Mouse (Mus musculus) hindlimb bud, embryonic 11.5 days (tissue): ENCODE measurements around the gene Dcaf12.

Experiments used
- DNase-seq: peaks from one replicate; pipeline ENCODE4 v3.0.0-alpha.2; 2012; ENCODE audit warnings: low read depth, low spot score; ENCODE audit errors: extremely low spot score

Dcaf12 gene

GRCm38 (mm10) chr4:41245408-41245807 lies 69.3 kb downstream of the Dcaf12 start:
- DNase-seq = no peak
